Mouse (Mus musculus) lung, postnatal 0 days (tissue): ENCODE data around the gene Lrrk2.

ENCODE experiments used
- CTCF ChIP-seq: IDR thresholded peaks from 2 replicates; pipeline ENCODE4 v1.5.1; 2016; ENCODE audit warnings: antibody characterized with exemption, mild to moderate bottlenecking
- EP300 ChIP-seq: IDR thresholded peaks from 2 replicates; pipeline ENCODE4 v1.6.1; 2016; ENCODE audit warnings: antibody characterized with exemption, mild to moderate bottlenecking, control low read depth

DNA sequence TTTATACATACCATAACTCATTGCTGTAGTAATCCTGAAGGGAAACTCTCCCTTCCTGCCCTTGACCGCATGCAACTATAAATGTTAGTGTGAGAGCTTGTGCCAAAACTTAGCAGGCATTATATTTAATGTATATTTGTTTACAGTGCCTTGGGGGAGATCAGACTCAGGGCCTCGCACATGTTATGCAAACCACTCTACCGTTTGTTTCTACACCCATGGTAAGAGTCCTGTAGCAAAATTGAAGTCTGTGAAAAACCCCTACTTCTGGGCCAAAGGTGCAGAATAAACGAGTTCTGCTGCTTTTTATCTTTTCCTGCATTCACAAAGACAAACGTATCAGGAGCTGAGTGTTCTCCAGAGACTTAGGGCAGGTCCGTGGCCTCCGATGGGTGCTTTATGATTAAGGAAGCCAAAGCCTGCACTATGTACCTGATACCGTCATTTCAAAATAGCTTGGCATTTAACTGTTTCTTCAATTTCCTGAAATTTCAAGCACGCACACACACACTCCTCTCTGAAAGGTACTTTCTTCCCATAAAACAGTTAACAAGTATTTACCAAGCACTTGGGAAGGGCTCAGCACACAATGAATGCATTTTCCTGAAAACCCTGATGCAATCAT lies 30.2 kb upstream of the Lrrk2 start:
- TF ChIP-seq CTCF (no peak), EP300 (peak; percentile 98)
